Mouse (Mus musculus) thymus, postnatal 4 days (tissue): Measurements from ENCODE around the gene Pym1.

Source experiments
- DNase-seq: peaks from one replicate; pipeline ENCODE4 v3.0.0; 2021

Pym1 gene

DNA sequence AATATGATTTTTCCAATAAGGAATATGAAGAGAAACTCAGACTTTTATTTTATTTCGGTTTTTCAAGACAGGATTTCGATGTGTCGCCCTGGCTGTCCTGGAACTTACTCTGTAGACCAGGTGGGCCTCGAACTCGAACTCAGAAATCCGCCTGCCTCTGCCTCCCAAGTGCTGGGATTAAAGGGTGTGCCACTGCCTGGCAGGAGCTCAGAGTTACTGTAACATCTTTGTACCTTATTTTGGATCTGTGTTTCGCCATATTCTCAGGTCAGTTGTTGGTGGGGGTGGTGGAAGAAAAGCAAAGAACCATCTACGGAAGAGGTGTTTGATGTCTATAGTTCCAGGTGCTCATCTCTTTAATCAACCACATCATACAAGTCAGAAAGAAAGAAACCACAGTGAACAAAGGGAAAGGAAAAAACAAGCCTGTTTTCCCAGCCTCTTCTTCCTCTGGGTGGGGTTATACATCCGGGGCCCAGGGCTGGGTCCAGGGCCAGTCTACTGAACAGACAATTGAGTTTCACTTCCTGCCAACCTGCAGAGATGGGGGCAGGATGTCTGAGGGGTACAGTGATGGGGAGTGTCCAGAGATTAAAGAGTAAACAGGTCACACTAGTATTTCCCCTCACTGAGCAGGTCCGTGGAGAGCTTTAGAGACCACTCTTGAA is 1.6 kb upstream of the Pym1 start:
- DNase-seq, result peak; percentile 84

DNA sequence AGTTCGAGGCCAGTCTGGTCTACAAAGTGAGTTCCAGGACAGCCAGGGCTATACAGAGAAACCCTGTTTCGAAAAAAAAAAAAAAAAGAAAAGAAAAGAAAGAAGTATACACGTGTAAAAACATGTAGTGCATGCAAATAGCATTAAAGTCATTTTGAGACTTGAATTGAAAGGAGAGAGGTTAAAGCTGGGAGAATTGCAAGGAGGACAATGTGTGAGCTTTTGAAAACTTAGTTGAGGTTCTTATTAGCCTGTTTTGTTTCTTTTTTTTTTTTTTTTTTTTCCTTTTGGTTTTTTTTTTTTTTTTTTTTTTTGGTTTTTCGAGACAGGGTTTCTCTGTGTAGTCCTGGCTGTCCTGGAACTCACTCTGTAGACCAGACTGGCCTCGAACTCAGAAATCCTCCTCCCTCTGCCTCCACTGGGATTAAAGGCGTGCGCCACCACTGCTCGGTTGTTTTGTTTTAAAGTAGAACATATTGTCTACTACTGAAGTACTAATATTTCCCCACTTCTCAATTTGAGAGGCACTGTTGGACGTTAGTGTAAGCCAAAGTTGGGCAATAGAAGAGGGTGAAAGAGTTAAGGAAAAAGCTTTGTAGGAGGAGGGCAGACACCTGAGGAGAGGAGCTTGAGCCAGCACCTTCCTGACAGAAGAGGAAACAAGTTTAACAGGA is 580 bp upstream of the Pym1 start:
- DNase-seq, result peak; percentile 34

DNA sequence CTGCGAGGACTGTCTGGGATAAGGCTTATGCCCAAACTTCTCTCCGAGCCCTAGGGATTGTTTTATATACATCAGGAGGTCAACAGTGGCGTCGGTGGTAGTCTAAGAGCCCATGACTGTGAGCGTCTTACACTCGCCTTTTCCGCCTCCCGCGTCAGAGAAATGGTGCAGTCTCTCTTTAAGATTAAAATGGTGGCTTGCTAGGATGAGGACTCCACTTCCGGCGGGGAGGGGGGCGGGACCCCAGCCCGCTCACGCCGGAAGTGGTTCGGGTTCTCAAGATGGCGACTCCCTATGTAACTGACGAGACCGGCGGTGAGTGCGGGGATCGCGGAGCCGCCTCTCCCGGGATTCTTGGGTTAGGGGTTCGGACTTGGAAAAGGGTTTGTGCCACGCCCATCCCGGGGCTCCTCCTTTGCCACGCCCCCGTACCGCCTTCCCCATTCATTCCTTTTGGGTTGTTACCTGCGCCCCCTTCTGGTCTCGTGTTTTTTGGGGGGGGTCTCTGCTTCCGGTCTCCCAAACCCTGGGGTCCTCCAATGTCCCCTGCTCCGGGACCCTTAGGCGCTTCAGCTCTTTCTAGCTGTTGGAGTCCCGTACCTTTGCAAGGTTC is 669 bp downstream of the Pym1 start:
- peak; percentile 86 for DNase-seq

DNA sequence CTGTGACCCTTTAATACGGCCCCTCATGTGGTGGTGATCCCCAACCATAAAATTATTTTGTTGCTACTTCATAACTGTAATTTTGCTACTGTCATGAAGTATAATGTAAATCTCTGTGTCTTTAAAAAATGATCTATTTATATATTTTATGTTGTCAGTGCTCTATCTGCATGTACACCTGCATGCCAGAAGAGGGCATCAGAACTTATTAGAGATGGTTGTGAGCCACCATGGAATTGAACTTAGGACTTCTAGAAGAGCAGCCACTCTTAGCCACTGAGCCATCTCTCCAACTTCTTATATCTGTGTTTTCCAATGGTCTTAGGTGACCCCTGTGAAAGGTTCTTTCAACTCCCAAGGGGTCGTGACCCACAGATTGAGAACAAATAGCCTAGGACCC is 25.2 kb downstream of the Pym1 start:
- DNase-seq, result no peak

DNA sequence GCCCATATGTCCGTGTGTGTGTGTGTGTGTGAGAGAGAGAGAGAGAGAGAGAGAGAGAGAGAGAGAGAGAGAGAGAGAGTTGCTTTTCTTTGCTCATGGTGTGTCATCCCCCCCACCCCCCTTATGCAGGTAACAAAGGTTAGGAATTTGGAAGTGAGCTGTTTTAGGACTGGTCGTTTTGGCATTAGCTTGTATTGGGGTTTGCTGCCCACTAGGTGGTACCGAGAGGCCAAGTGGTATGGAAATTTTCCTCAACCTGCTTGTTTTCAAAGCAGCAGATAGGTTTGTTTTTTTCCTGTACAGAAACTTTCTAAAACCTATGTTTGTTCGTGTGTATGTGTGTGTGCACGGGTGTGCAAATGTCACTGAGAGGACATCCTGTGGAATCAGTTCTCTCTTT is 26.0 kb downstream of the Pym1 start:
- no peak for DNase-seq

DNA sequence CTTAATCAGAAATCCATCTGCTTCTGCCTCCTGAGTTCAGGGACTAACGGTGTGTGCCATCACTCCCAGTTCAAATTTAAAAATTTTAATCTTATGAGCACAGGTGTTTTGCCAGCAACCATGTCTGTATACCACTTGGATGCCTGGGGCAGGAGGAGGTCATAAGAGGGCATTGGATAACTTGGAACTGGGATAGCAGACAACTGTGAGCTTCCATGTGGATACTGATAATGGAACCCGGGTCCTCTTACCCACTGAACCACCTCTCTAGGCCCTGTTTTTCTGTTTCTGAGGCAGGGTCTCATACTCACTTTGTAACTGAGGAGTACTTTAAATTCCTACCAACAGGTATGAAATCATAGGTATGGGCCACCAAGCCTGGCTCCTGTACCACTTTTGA is 30.8 kb downstream of the Pym1 start:
- DNase-seq, result no peak

DNA sequence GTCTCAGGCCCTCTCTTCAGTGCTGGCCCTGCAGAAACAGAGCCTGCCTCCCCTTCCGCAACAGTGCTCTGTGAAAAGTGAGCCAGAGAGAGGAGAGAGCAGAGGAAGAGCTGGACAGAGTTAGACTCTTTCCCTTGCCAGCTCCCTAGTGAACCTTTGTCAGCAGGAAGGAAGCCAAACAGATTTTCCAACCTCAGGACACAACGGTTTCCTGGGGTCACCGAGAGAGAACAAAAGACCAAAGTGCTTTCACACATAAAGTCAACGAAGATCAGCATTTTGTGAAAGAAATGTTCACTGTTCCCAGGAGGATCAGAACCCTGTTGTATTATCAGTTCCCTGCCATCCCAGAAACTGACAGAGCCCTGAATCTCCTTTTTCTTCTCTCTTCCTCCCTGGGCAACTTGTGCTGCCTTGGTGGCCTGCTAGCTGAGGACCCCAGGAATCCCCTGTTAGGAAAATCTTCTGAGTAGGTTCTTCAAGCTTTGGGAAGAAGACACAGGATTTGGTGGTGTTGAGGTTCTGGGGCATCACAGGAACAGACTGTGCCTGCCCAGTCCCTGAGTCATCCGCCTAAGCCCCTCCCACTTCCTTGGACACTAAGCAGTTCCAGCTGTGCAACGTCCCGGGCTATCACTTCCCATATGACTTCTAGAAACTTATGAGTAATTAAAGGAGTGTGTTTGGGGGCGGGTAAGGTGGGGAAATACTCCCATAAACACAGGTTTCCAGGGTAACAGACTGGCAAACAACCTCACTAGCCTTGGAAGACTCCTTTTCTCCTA is 31.5 kb downstream of the Pym1 start:
- no peak for DNase-seq

DNA sequence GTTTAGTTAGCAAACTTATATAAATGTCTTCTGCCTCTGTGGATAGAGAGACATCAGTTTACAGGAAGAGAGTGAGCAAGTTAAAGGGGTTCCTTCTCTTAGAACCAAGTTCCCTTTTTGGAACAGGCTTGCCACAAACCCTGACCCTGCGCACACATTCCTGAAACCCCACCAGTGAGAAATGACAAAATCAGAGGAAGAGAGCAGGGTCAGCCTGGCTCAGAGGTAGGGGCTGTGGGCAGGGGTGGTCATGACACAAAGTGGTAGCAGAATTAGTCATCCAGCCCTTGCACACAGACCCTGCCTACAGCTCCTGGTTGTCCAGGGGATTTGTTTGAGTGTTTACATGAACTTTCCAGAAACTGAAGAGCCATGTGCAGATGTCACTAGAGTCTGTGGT is 32.5 kb downstream of the Pym1 start:
- DNase-seq, result no peak

DNA sequence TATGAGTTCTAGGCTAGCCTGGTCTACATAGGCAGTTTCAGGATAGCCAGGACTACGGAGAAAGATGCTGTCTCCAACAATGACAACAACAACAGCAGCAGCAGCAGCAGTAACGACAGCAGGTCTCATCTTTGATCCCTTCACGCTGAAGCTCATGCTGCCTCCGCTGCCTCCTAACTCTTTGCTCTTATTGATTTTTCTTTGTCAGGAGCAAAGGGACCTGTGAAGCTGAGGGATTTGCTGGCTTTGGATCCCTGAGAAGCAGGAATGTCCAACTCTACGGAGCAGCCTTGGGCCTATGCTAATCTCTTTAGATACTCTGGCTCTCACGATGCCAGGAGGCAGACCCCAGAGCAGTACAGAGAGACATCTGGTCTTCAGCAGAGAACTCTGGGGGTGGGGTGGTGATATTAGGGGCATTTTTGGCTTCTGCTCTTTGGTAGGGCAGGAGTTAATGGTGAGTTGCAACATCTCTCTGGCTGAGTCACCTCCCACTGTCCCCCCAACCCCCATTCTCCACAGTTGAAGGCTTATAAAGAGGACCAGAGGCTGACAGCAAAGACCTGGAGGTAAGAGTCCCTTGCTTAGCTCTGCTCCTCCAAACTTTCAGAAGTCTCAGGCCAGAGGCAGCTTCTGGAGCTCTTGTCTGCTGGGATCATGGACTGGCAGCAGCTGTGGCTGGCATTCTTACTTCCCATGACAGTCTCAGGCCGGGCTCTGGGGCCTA is 42.9 kb downstream of the Pym1 start, which contains the start of gene Mmp19:
Mmp19 (plus strand) TSS at position 513 of the 727 bp plus-strand sequence.
- no peak for DNase-seq

DNA sequence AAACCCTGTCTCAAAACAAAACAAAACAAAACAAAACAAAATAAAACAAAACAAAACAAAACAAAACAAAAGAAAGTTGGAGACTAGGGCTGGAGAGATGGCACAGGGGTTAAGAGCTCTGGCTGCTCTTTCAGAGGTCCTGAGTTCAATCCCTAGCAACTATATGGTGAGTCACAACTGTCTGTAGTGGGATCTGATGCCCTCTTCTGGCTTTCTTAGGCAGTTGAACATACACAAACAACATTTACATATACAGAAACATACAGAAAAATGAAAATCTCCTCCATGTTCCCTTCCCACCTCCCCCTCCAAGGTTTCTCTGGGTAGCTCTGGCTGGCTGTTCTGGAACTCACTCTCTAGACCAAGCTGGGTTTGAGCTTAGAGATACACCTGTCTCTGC is 44.4 kb downstream of the Pym1 start:
- DNase-seq, result no peak

DNA sequence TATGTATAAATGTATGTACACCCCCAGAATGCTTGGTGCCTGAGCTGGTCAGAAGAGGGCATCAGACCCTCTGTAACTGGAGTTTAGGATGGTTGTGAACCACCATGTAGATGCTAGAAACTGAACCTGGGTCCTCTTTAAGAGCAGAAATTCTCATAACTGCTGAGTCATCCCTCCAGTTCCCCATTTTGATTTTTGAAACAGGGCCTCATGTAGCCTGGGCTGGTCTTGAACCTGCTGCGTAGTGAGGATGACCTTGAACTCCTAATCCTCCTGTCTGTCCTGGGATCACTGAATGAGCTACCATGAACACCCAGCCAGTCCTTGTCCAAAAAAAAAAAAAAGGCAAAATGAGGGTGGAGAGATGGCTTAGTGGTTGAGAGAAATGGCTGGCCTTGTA is 45.6 kb downstream of the Pym1 start:
- DNase-seq, result no peak

DNA sequence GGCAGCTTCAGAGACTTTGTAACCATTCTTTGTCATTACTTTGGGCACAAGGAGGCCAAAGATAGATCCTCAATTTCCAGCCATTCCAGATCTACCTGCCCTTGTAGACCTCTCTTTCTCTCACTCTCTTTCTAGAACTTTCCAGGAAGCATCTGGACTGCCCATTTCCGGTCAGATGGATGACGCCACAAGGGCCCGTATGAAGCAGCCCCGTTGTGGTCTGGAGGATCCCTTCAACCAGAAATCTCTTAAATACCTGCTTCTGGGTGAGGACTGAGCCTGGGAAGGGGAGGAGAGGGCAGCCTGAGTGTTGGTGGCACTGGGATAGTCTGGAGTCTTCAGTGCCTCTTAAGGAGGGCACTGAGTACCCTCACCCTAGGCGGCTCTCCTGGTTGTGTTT is 46.7 kb downstream of the Pym1 start:
- no peak for DNase-seq

DNA sequence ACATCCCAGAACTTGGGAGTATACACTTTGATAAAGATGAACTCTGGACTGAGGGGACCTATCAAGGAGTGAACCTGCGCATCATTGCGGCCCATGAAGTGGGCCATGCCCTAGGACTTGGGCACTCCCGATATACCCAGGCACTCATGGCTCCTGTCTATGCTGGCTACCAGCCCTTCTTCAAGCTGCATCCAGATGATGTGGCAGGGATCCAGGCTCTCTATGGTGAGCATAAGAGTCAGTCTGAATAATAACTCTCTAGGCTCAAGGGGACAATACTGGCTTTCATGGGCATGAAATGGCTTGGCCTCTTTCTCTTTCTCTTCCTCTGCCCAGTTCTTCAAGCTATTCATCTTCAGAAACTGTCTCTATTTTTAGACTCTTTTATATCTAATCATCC is 47.9 kb downstream of the Pym1 start:
- DNase-seq, result no peak

DNA sequence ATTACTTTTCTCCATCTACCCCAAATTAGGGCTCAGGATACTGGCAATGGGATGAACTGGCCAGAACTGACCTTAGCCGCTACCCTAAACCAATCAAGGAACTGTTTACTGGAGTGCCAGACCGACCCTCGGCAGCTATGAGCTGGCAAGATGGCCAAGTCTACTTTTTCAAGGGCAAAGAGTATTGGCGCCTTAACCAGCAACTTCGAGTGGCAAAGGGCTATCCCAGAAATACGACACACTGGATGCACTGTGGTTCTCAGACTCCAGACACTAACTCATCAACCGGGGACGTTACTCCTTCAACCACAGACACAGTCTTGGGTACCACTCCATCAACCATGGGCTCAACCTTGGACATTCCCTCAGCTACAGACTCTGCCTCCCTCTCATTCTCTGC is 51.0 kb downstream of the Pym1 start:
- no peak for DNase-seq

DNA sequence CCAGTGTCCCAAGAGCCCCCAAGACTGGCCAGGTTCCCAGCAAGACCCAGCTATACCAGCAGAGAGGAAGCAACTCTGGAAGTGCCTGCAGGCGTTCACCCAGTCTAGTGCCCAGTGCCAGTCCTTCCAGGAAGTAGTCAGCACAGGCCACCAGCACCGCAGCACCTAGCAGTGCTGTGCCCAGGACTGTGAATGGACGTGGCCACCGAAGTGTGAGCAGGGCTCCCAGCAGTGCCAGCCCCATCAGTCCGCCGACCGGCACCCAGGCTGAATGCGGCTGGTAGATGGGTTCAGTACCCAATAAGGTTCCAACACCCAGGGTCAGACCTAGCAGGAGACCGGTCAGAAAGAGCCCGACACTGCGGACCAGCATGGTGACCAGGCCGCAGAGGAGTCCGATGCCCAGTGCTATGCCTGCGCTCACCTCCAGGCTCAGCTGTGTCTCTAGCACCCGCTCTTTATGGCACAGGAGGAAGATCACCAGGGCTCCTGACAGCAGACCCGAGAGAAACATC is 54.3 kb downstream of the Pym1 start:
- peak; percentile 14 for DNase-seq

DNA sequence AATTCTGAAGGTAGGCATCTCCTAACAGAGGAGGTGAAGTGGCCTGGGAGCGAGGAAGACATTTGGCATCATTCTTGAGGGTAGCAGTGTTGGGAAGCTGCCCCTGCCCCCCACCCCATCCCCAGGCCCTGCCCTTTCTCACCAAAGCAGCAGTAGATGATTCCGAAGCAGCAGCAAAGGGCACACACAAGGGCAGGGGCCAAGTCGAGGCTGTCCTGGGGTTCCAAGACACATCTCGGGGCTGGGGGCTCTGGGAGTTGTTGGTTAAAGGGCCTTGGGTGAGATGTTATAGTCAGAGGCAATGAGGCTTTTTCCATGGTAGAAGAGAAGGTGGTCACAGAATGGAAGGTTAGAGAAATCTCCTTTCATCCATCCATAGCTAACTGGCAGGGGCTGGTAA is 55.3 kb downstream of the Pym1 start:
- peak; percentile 11 for DNase-seq

DNA sequence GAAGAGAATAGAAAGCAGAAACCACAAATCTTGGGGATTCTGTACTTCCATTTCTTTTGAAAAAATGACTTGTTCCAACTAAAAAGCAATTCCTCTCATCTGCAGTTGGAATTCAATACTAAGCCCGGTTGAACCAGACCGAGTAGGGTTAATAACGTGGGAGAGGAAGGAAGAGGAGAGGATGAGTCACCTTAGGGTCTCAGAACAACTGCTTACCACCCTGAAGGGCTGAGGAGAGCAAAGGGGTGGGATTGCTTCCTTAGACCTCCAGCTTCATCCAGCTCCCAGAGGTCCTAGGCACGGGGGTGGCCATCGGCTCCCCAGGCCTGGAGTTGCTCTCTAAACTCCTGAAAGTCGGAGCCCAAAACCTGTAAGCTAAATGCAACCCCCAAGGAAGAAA is 55.7 kb downstream of the Pym1 start:
- no peak for DNase-seq

DNA sequence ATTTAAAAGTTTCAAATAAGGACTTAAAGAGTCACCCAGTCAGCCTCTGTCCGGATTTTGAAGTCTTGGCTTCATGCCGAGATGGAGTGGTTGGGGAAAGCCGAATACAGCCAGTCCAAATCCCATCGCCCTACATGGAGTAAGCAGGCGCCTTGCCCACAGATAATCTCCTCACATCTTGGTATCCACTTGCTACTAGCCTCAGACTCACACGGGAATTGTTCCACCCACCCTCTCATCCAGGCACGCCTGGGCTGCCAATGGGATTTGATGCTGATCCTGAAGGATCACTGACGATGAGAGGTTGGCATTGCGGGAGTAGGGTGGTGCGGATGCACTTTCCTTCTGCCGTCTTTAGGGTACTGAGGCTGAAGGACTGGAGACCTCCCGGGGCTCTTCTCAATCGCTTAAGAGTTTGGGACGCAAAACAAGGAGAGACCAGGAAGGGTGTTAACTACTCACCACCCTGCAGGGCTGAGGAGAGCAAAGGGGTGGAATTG is 56.1 kb downstream of the Pym1 start, which contains the start of gene Dnajc14:
Dnajc14 (plus strand) TSS at position 292 of the 500 bp plus-strand sequence.
- DNase-seq, result peak; percentile 34

DNA sequence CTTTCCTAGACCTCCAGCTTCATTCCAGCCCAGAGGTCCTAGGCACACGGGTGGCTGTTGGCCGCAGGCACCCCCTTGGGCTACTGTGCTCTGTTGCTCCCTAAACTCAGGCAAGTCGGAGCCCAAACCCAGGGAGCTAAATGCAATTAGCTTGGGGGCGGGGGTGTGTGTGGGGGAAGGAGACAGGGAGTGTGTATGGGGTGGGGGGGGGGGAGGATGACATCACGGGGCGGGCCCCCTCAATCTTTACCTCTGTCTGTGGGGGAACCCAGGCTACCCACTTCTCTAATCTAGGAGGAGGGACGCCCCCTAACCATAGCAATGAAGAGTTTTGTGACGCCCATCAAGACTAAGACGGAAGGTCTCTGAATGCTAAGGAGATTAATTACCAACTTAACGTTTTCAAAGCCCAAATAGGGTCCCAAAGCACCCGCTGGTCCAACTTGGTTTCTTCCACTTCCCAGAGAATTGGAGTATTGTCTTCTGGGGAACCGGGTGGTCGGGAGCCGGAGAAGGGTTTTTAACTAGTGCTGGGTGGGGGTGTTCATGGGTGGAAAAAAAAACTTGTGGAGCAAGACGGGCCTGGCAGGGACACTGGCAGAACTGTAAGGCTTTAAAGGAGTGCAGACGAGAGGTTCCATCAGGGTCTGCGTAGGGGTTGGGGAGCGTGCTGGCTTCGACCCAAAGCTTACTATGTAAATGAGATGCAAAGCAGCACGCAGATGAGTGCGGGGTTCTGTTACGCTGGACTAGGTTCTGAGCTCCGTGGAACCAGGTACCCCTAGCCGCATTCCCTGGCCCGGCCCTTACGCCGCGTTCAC is 56.8 kb downstream of the Pym1 start, which contains the start of gene Tmem198b:
Tmem198b (minus strand) TSS at position 100 of the 821 bp plus-strand sequence.
- peak; percentile 70 for DNase-seq

DNA sequence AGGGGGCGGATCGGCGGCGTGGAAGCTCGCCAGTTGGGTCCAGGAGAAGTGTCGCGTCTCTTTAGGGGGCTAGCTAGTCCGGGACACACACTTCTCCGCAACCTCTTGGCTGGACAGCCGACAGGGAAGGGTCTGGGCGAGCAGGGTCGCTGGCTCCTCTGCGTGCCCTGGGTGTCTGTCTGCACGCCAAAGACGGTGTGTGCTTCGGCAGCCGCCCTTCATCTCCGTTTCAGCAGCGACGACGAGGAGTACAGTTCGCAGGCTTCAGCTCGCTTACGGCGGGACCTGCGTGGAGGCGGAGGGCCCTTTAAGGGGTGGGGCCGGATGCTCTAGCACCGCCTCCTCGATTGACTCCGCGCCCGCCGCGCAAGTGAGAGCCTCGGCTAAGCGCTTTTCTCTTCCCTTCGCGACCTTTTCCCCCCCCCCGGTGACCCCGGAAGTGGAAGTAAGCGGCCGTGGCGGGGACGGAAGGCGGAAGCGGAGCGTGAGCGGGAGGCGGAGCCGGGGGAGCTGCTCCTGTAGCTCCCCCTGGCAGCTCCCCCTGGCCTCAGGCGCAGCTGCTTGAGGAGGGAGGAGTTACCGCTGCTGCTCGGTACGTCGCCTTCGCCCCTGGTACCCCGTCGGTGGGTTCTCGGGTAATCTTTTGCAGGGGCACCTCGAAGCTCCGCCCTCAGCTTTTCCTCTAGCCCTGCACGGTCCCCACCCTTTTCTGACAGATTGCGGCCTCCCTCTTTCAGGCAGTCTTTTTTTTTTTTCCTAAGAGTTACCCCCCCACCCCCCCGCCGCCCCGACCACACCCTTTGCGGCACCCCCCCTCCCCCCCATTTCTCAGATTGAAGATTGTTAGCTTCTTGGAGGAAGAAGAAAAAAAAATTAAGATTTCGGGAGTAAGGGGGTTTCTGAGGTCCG is 57.7 kb downstream of the Pym1 start:
- peak; percentile 96 for DNase-seq
